Mouse (Mus musculus) spleen, adult 2 months (tissue): Measurements from ENCODE around the gene Gm44502.

Experiments
- CTCF ChIP-seq: fragments of 200-500 bp; IDR thresholded peaks from 2 replicates; pipeline ENCODE4 v1.5.1; 2011; ENCODE audit warnings: mild to moderate bottlenecking, inconsistent platforms; ENCODE audit not compliant: insufficient read depth, insufficient read length, insufficient replicate concordance; ENCODE audit errors: extremely low read depth
- POLR2A ChIP-seq: fragments of 200-500 bp; IDR thresholded peaks from 2 replicates; pipeline ENCODE4 v1.6.1; 2011; ENCODE audit warnings: low read depth, low read length, inconsistent platforms

GRCm38 (mm10) chr15:89473921-89474320 lies 44.4 kb upstream of the Gm44502 start:
- TF ChIP-seq CTCF, result no peak
- TF ChIP-seq POLR2A, result no peak
